Mouse (Mus musculus): ENCODE measurements around the gene Zswim7. TPM values are rescaled to one million over a fixed set of nuclear protein-coding genes. Genes with fewer than 3 reads are reported as not detected.

Zswim7 gene
- polyA plus RNA-seq, 1 experiment from 2014 or later, result 22.0 TPM

GRCm38 (mm10) chr11:62248401-62249244, 32.6 kb downstream of the Zswim7 start, which contains the start of gene Adora2b:
TSS of gene Adora2b (plus strand) at chr11:62248984.
- Histone ChIP-seq H3K9ac (replicated peaks; ENCODE audit: low read depth, low read length) (peak within 1 kb of the TSS; percentile 51), H3K36me3 (ENCODE audit: control insufficient read depth, insufficient read depth, low read length) (no peaks in the 10 kb centered on the region), H3K4me3 (ENCODE audit: low read depth, low read length) (peak within 1 kb of the TSS; percentile 64), H3K4me2 (ENCODE audit: low read depth, low read length) (peak within 1 kb of the TSS; percentile 99), H3K27ac (ENCODE audit: low read depth, low read length) (no peak within 1 kb of the TSS), H3K9me3 (ENCODE audit: control insufficient read depth, low read length) (no peaks in the 10 kb centered on the region), H3K27me3 (ENCODE audit: control insufficient read depth, insufficient read depth, low read length) (peaks cover 17% of the 10 kb centered on the region; the same call in 1 of the 2 replicates), H3K4me1 (ENCODE audit: control insufficient read depth, insufficient read depth, low read length) (no peaks in the 10 kb centered on the region)
- ATAC-seq (ENCODE audit: low read depth), result peak; percentile 94
- under 1% methylated on average over 46 of the region's 69 CpGs for WGBS

- WGBS, result 45% methylated on average over 18 of the region's 18 CpGs
- Histone ChIP-seq H3K4me3 (ENCODE audit: low read depth, low read length) (peak overlapping the region; percentile 64), H3K27me3 (ENCODE audit: control insufficient read depth, insufficient read depth, low read length) (peaks cover 17% of the 10 kb centered on the region; the same call in 1 of the 2 replicates), H3K27ac (ENCODE audit: low read depth, low read length) (no peak overlapping the region), H3K36me3 (ENCODE audit: control insufficient read depth, insufficient read depth, low read length) (no peaks in the 10 kb centered on the region), H3K9ac (replicated peaks; ENCODE audit: low read depth, low read length) (peak overlapping the region; percentile 51), H3K4me2 (ENCODE audit: low read depth, low read length) (peak overlapping the region; percentile 99), H3K9me3 (ENCODE audit: control insufficient read depth, low read length) (no peaks in the 10 kb centered on the region), H3K4me1 (ENCODE audit: control insufficient read depth, insufficient read depth, low read length) (no peaks in the 10 kb centered on the region)
- no peak for ATAC-seq (ENCODE audit: low read depth)
These were observed 33.3 kb downstream of the Zswim7 start for GRCm38 (mm10) chr11:62247759-62248400.

- WGBS, result 90% methylated on average over 4 of the region's 4 CpGs
- ATAC-seq (ENCODE audit: low read depth), result no peak
- Histone ChIP-seq H3K4me3 (ENCODE audit: low read depth, low read length) (no peak overlapping the region), H3K4me1 (ENCODE audit: control insufficient read depth, insufficient read depth, low read length) (no peaks in the 10 kb centered on the region), H3K9me3 (ENCODE audit: control insufficient read depth, low read length) (no peaks in the 10 kb centered on the region), H3K27me3 (ENCODE audit: control insufficient read depth, insufficient read depth, low read length) (peaks cover 4% of the 10 kb centered on the region; the same call in 1 of the 2 replicates), H3K9ac (replicated peaks; ENCODE audit: low read depth, low read length) (no peak overlapping the region), H3K27ac (ENCODE audit: low read depth, low read length) (no peak overlapping the region), H3K4me2 (ENCODE audit: low read depth, low read length) (no peak overlapping the region), H3K36me3 (ENCODE audit: control insufficient read depth, insufficient read depth, low read length) (no peaks in the 10 kb centered on the region)
These were observed 36.7 kb downstream of the Zswim7 start for GRCm38 (mm10) chr11:62244471-62244870.

- Histone ChIP-seq H3K27ac (ENCODE audit: low read depth, low read length) (no peak overlapping the region), H3K4me1 (ENCODE audit: control insufficient read depth, insufficient read depth, low read length) (no peaks in the 10 kb centered on the region), H3K9ac (replicated peaks; ENCODE audit: low read depth, low read length) (no peak overlapping the region), H3K9me3 (ENCODE audit: control insufficient read depth, low read length) (no peaks in the 10 kb centered on the region), H3K36me3 (ENCODE audit: control insufficient read depth, insufficient read depth, low read length) (no peaks in the 10 kb centered on the region), H3K27me3 (ENCODE audit: control insufficient read depth, insufficient read depth, low read length) (0 out of 2 replicates have a peak, but pooled peaks cover 2% of the 10 kb centered on the region), H3K4me2 (ENCODE audit: low read depth, low read length) (no peak overlapping the region), H3K4me3 (ENCODE audit: low read depth, low read length) (no peak overlapping the region)
- WGBS, result 87% methylated on average over 8 of the region's 8 CpGs
- no peak for ATAC-seq (ENCODE audit: low read depth)
These were observed 37.3 kb downstream of the Zswim7 start for GRCm38 (mm10) chr11:62243871-62244270.

GRCm38 (mm10) chr11:62240631-62241261, 40.4 kb downstream of the Zswim7 start:
- 82% methylated on average over 12 of the region's 12 CpGs for WGBS

GRCm38 (mm10) chr11:62224797-62225196, 56.4 kb downstream of the Zswim7 start:
- Histone ChIP-seq H3K27ac (ENCODE audit: low read depth, low read length) (no peak overlapping the region), H3K36me3 (ENCODE audit: control insufficient read depth, insufficient read depth, low read length) (no peaks in the 10 kb centered on the region), H3K4me3 (ENCODE audit: low read depth, low read length) (no peak overlapping the region), H3K4me2 (ENCODE audit: low read depth, low read length) (no peak overlapping the region), H3K4me1 (ENCODE audit: control insufficient read depth, insufficient read depth, low read length) (no peaks in the 10 kb centered on the region), H3K27me3 (ENCODE audit: control insufficient read depth, insufficient read depth, low read length) (no peaks in the 10 kb centered on the region), H3K9me3 (ENCODE audit: control insufficient read depth, low read length) (no peaks in the 10 kb centered on the region), H3K9ac (replicated peaks; ENCODE audit: low read depth, low read length) (no peak overlapping the region)
- ATAC-seq (ENCODE audit: low read depth), result no peak
- 80% methylated on average over 4 of the region's 4 CpGs for WGBS

More at GRCm38 (mm10) chr11:62240631-62241261, 40.4 kb downstream of the Zswim7 start:
- Histone ChIP-seq H3K27ac (ENCODE audit: low read depth, low read length) (no peak overlapping the region), H3K4me2 (ENCODE audit: low read depth, low read length) (no peak overlapping the region), H3K4me3 (ENCODE audit: low read depth, low read length) (no peak overlapping the region), H3K36me3 (ENCODE audit: control insufficient read depth, insufficient read depth, low read length) (no peaks in the 10 kb centered on the region), H3K4me1 (ENCODE audit: control insufficient read depth, insufficient read depth, low read length) (no peaks in the 10 kb centered on the region), H3K9me3 (ENCODE audit: control insufficient read depth, low read length) (no peaks in the 10 kb centered on the region), H3K9ac (replicated peaks; ENCODE audit: low read depth, low read length) (no peak overlapping the region), H3K27me3 (ENCODE audit: control insufficient read depth, insufficient read depth, low read length) (no peaks in the 10 kb centered on the region)
- ATAC-seq (ENCODE audit: low read depth), result no peak

GRCm38 (mm10) chr11:62223962-62224361, 57.2 kb downstream of the Zswim7 start:
- 96% methylated on average over 7 of the region's 7 CpGs for WGBS

GRCm38 (mm10) chr11:62223416-62223815, 57.8 kb downstream of the Zswim7 start:
- Histone ChIP-seq H3K9me3 (ENCODE audit: control insufficient read depth, low read length) (no peaks in the 10 kb centered on the region), H3K27me3 (ENCODE audit: control insufficient read depth, insufficient read depth, low read length) (no peaks in the 10 kb centered on the region), H3K27ac (ENCODE audit: low read depth, low read length) (no peak overlapping the region), H3K4me2 (ENCODE audit: low read depth, low read length) (no peak overlapping the region), H3K9ac (replicated peaks; ENCODE audit: low read depth, low read length) (no peak overlapping the region), H3K4me1 (ENCODE audit: control insufficient read depth, insufficient read depth, low read length) (no peaks in the 10 kb centered on the region), H3K4me3 (ENCODE audit: low read depth, low read length) (no peak overlapping the region), H3K36me3 (ENCODE audit: control insufficient read depth, insufficient read depth, low read length) (no peaks in the 10 kb centered on the region)
- 94% methylated on average over 5 of the region's 5 CpGs for WGBS
- ATAC-seq (ENCODE audit: low read depth), result no peak

More at GRCm38 (mm10) chr11:62223962-62224361, 57.2 kb downstream of the Zswim7 start:
- Histone ChIP-seq H3K9me3 (ENCODE audit: control insufficient read depth, low read length) (no peaks in the 10 kb centered on the region), H3K27ac (ENCODE audit: low read depth, low read length) (no peak overlapping the region), H3K27me3 (ENCODE audit: control insufficient read depth, insufficient read depth, low read length) (no peaks in the 10 kb centered on the region), H3K4me2 (ENCODE audit: low read depth, low read length) (no peak overlapping the region), H3K4me1 (ENCODE audit: control insufficient read depth, insufficient read depth, low read length) (no peaks in the 10 kb centered on the region), H3K36me3 (ENCODE audit: control insufficient read depth, insufficient read depth, low read length) (no peaks in the 10 kb centered on the region), H3K4me3 (ENCODE audit: low read depth, low read length) (no peak overlapping the region), H3K9ac (replicated peaks; ENCODE audit: low read depth, low read length) (no peak overlapping the region)
- no peak for ATAC-seq (ENCODE audit: low read depth)

Data from neural tube, embryonic 14.5 days (tissue).